Mouse (Mus musculus): ENCODE data around the gene Otos.

DNA sequence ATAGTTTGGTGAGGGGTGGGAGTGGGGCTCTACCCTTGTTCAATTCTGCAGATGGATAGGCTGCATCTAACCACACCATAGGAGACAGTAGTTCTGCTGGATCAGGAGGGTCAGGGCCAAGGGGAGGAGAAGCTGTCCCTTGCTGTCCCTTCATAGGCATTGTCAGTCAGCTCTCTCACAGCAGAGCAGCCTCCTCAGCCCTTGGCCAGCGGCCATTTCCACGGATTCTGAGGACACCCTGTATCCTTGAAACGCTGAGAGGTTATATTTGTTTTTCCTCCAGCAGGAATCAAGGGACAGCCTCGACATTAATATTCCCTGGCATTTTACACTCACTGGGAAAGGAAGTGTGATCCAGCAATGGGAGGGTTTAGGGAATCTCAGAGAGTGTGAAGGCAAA is 30.3 kb downstream of the Otos start:
- TF ChIP-seq CTCF (IDR thresholded peaks at IDR 0.05; ENCODE audit: borderline replicate concordance, insufficient read depth, low read depth, low read length) (no peak), POLR2A (IDR thresholded peaks at IDR 0.05; ENCODE audit: borderline replicate concordance, insufficient read depth, low read length) (no peak)
